Mouse (Mus musculus) lung, adult 2 months (tissue): ENCODE results near the gene Galntl6. TPM values are rescaled to one million over a fixed set of nuclear protein-coding genes. Genes with fewer than 3 reads are reported as not detected.

Source experiments
- DNase-seq: peaks from one replicate; pipeline ENCODE4 v3.0.0; 2022
- H3K4me1 ChIP-seq: fragments of 200-500 bp; 2 replicates; pipeline ENCODE4 v1.6.1; 2011; ENCODE audit warnings: low read length; ENCODE audit not compliant: control insufficient read depth, insufficient read depth
- H3K4me3 ChIP-seq: fragments of 200-500 bp; replicated peaks from 2 replicates; pipeline ENCODE3; 2011; ENCODE audit warnings: low read depth, mild to moderate bottlenecking, control low read depth, low read length; ENCODE audit errors: extremely low read depth
- CTCF ChIP-seq: fragments of 200-500 bp; IDR thresholded peaks from 2 replicates; pipeline ENCODE4 v1.5.1; 2011; ENCODE audit warnings: mild to moderate bottlenecking, low read length, control low read depth; ENCODE audit not compliant: insufficient read depth
- POLR2A ChIP-seq: fragments of 200-500 bp; IDR thresholded peaks from 2 replicates; pipeline ENCODE4 v1.6.1; 2011; ENCODE audit warnings: low read depth, mild to moderate bottlenecking, control low read depth, low read length, borderline replicate concordance; ENCODE audit errors: extremely low read depth
- WGBS: fragments of 180-500 bp; shearing (Covaris S2); methylation state at CpG from one replicate; pipeline ENCODE4 v1.1.7; 2018; 5-methylcytosine and 5-hydroxymethylcytosine counted together
- polyA plus RNA-seq: library from polyadenylated mRNA; depleted of rRNA; stranded (reverse); fragments of >200 nt; gene quantifications from 2 replicates; pipeline ENCODE4 v1.2.3, GENCODE M21; 2012; rRNA removed

The Galntl6 gene
- polyA plus RNA-seq, 1 experiment, result 0.09 TPM

DNA sequence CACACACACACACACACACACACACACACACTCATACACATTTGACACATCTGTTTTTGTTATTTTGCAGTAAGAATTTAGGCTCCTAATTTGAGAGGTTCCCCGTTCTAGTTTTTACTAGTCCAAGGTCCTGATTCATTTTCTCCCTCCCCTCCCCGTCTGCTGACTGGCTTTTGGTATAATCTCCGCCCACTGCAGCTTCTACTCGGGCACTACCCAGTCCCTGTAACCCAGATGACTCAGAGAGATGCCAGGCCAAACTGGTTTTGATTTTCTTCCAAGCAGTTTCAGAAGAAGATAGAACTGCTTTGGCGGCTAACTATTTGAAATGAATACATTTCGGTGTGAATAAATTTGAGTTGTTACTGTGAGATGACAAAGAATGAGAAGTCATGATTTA is 1170.5 kb downstream of the Galntl6 start:
- DNase-seq, result no peak
- TF ChIP-seq POLR2A, result no peak
- no peak for TF ChIP-seq CTCF
- 48% methylated on average over 6 of the region's 6 CpGs for WGBS
- H3K4me3 ChIP-seq, result no peak overlapping the region
- no peaks in the 10 kb centered on the region for H3K4me1 ChIP-seq

DNA sequence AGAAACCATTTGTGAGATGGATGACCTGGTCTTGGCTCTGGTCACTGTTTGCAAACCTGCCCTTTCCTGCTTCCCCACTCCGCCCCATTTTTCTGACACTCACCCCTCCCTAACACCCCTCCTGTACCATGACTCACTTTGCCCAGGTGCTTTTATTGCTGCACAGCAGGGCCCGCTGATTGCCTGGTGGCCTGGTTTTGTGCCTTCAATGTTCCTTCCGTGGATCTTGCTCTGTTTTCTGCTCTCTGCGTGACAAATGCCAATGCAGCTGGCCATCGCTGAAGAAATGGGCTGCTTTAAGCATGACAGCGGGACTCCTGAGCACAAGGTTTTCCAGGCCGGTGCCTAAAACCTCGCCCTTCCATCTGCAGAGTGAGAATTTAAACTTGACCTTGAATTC is 1171.1 kb downstream of the Galntl6 start:
- H3K4me1 ChIP-seq, result no peaks in the 10 kb centered on the region
- H3K4me3 ChIP-seq, result no peak overlapping the region
- 63% methylated on average over 8 of the region's 8 CpGs for WGBS
- DNase-seq, result no peak
- no peak for TF ChIP-seq POLR2A
- no peak for TF ChIP-seq CTCF

DNA sequence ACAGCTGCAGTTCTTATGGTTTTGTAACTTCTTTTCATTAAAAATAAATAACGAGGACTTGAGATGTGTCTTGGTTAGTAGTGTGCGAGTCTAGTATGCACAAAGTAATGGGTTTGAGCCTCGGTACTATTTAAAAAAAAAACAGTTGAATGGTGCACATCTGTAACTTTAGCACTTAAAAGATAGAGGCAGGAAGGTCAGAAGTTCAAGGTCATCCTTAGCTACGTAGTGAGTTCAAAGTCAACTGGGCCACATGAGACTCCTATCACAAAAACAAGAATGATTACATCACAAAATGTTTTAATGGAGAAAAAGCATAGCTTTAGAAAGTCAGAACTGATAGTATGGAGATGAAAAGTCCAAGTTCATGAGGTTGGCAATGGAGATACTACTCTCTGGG is 1175.2 kb downstream of the Galntl6 start:
- no peak overlapping the region for H3K4me3 ChIP-seq
- DNase-seq, result no peak
- no peaks in the 10 kb centered on the region for H3K4me1 ChIP-seq
- TF ChIP-seq POLR2A, result no peak
- TF ChIP-seq CTCF, result no peak
- 74% methylated on average over 4 of the region's 4 CpGs for WGBS

- Histone ChIP-seq H3K4me3 (no peak overlapping the region), H3K4me1 (no peaks in the 10 kb centered on the region)
- no peak for TF ChIP-seq CTCF
- TF ChIP-seq POLR2A, result no peak
- no peak for DNase-seq
- WGBS, result 46% methylated on average over 2 of the region's 2 CpGs
Measured at GRCm38 (mm10) chr8:57732795-57733194, 1179.6 kb downstream of the Galntl6 start.

- no peaks in the 10 kb centered on the region for H3K4me1 ChIP-seq
Measured at GRCm38 (mm10) chr8:57731666-57732065, 1180.8 kb downstream of the Galntl6 start.

DNA sequence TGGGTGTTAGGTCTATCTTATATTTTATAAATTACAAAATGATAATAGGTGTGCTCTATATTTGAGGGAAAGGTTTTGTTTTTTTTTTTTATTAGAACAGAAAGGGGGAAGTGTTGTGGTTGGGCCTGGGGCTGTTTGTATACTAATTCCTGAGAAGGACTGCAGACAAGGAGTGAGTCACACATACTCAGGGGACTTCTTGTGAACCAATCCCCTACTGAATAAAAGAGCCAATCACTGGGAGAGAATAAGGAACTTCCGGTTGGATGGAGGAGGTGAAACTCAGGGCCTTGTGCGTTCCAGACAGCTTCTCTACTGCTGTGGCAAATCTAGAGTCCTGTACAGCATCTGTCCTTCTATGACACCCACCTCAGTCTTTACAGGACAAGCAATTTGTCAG is 1184.2 kb downstream of the Galntl6 start:
- H3K4me3 ChIP-seq, result no peak overlapping the region
- 59% methylated on average over 2 of the region's 2 CpGs for WGBS
- H3K4me1 ChIP-seq, result no peaks in the 10 kb centered on the region
- TF ChIP-seq POLR2A (no peak), CTCF (no peak)
- DNase-seq, result no peak

More at GRCm38 (mm10) chr8:57731666-57732065, 1180.8 kb downstream of the Galntl6 start:
- no peak overlapping the region for H3K4me3 ChIP-seq
- DNase-seq, result no peak
- WGBS, result 56% methylated on average over 8 of the region's 8 CpGs
- TF ChIP-seq CTCF, result no peak
- TF ChIP-seq POLR2A, result no peak

GRCm38 (mm10) chr8:57724843-57725627 is 1187.4 kb downstream of the Galntl6 start:
- Histone ChIP-seq H3K4me1 (no peaks in the 10 kb centered on the region), H3K4me3 (no peak overlapping the region)
- no peak for DNase-seq
- 83% methylated on average over 13 of the region's 13 CpGs for WGBS
- no peak for TF ChIP-seq CTCF
- TF ChIP-seq POLR2A, result no peak

Other genes starting within 250 kb of the Galntl6 start
- gene BC030500, start 885 bp downstream of the Galntl6 start, polyA plus RNA-seq, result 0.13 and 0.44 TPM in 2 replicates